Mouse (Mus musculus) left cerebral cortex, postnatal 25 days (tissue): ENCODE results near the gene Fndc4. TPM values are rescaled to one million over a fixed set of nuclear protein-coding genes. Genes with fewer than 3 reads are reported as not detected.
A peak's percentile ranks its signal among the peaks of the same experiment; 100 is the strongest.

Experiments
- DNase-seq, 2 experiments: peaks; one replicate each; pipeline ENCODE4 v3.0.0; 2022; ENCODE audit warnings: low spot score in 2 of 2, mixed read lengths in 1 of 2
- intact Hi-C: fragments of 180-260 bp; cut with DNase I; formaldehyde crosslinking; loops from one replicate; pipeline ENCODE4 v1.15.1; 2025
- total RNA-seq, 2 experiments: library from RNA; stranded (reverse); gene quantifications; 2 replicates each; pipeline ENCODE4 v1.2.3; 2021

Gene Fndc4
- total RNA-seq: 100 to 1,000 TPM; 134 to 158 TPM

GRCm38 (mm10) chr5:31295606-31296141 lies at the start of gene Fndc4:
TSS of gene Fndc4 (minus strand) at chr5:31296080.
- intact Hi-C loops: loop anchor here (10.0 kb wide), 1 partner anchor 331 kb away; the partner anchor contains the start of genes Preb and Tcf23
- peak; percentile 49 to 52 for DNase-seq

- DNase-seq: peak; percentile 59 to 74
- intact Hi-C loops: no loop called here
These were observed 32.4 kb upstream of the Fndc4 start for GRCm38 (mm10) chr5:31328255-31328654.

GRCm38 (mm10) chr5:31326850-31327249 lies 31.0 kb upstream of the Fndc4 start:
- intact Hi-C loops: loop anchor here (2.0 kb wide), 1 partner anchor 106 kb away; the partner anchor contains the start of gene Ppm1g
- peak in 1 of 2 experiments; percentile 3 for DNase-seq

- no peak for DNase-seq
- intact Hi-C loops: no loop called here
These were observed 28.2 kb upstream of the Fndc4 start for GRCm38 (mm10) chr5:31324085-31324484.

GRCm38 (mm10) chr5:31322776-31323175 lies 26.9 kb upstream of the Fndc4 start:
- intact Hi-C loops: no loop called here
- no peak for DNase-seq

GRCm38 (mm10) chr5:31312806-31313205 lies 16.9 kb upstream of the Fndc4 start:
- intact Hi-C loops: no loop called here
- no peak for DNase-seq

GRCm38 (mm10) chr5:31303093-31303492 lies 7.2 kb upstream of the Fndc4 start:
- intact Hi-C loops: no loop called here
- DNase-seq: peak; percentile 21 to 63

- intact Hi-C loops: no loop called here
- no peak for DNase-seq
These were observed 6.0 kb upstream of the Fndc4 start for GRCm38 (mm10) chr5:31301866-31302265.

- no peak for DNase-seq
- intact Hi-C loops: loop anchor here (10.0 kb wide), 1 partner anchor 334 kb away; the partner anchor contains the start of genes Preb and Tcf23
These were observed 2.6 kb upstream of the Fndc4 start for GRCm38 (mm10) chr5:31298486-31298885.

- DNase-seq: no peak
- intact Hi-C loops: loop anchor here (10.0 kb wide), 1 partner anchor 333 kb away; the partner anchor contains the start of genes Preb and Tcf23
These were observed 2.1 kb upstream of the Fndc4 start for GRCm38 (mm10) chr5:31297981-31298380.

GRCm38 (mm10) chr5:31297047-31297757 lies 1.3 kb upstream of the Fndc4 start, which contains the start of gene Gckr:
TSS of gene Gckr (plus strand) at chr5:31297443.
- intact Hi-C loops: loop anchor here (10.0 kb wide), 1 partner anchor 332 kb away; the partner anchor contains the start of genes Preb and Tcf23
- no peak for DNase-seq

- intact Hi-C loops: loop anchor here (10.0 kb wide), 1 partner anchor 330 kb away; the partner anchor contains the start of genes Preb and Tcf23
- no peak for DNase-seq
These were observed 795 bp downstream of the Fndc4 start for GRCm38 (mm10) chr5:31294964-31295605.

- intact Hi-C loops: loop anchor here (2.0 to 10.0 kb wide), 2 partner anchors 71 to 327 kb away; partner anchors contain the start of genes Ppm1g, Preb and Tcf23
- DNase-seq: no peak
These were observed 4.6 kb downstream of the Fndc4 start for GRCm38 (mm10) chr5:31291361-31291688.

- DNase-seq: peak; percentile 95 to 99
- intact Hi-C loops: loop anchor here (2.0 to 10.0 kb wide), 2 partner anchors 70 to 326 kb away; partner anchors contain the start of genes Ppm1g, Preb and Tcf23
These were observed 5.1 kb downstream of the Fndc4 start, which contains the start of gene Ift172 for GRCm38 (mm10) chr5:31290521-31291360. TSS of gene Ift172 (minus strand) at chr5:31291116.

- no peak for DNase-seq
- intact Hi-C loops: loop anchor here (2.0 to 10.0 kb wide), 2 partner anchors 69 to 325 kb away; partner anchors contain the start of genes Ppm1g, Preb and Tcf23
These were observed 6.2 kb downstream of the Fndc4 start for GRCm38 (mm10) chr5:31289626-31290230.

GRCm38 (mm10) chr5:31288655-31289054 lies 7.2 kb downstream of the Fndc4 start:
- no peak for DNase-seq
- intact Hi-C loops: no loop called here

- intact Hi-C loops: no loop called here
- no peak for DNase-seq
These were observed 7.7 kb downstream of the Fndc4 start for GRCm38 (mm10) chr5:31288225-31288624.

GRCm38 (mm10) chr5:31279245-31279988 lies 16.5 kb downstream of the Fndc4 start:
- intact Hi-C loops: no loop called here
- DNase-seq: no peak
